Mouse (Mus musculus) hindbrain, postnatal 0 days (tissue): Measurements from ENCODE around the gene Exoc4. TPM values are rescaled to one million over a fixed set of nuclear protein-coding genes. Genes with fewer than 3 reads are reported as not detected.

Experiments used
- ATAC-seq: fragments of 200-750 bp; cut with Nextera tagmentation; 2 replicates; pipeline ENCODE4 v1.8.0; 2017; ENCODE audit warnings: mild to moderate bottlenecking, moderate TSS enrichment, moderate library complexity
- DNase-seq: peaks from one replicate; pipeline ENCODE4 v3.0.0-alpha.2; 2015; ENCODE audit warnings: low spot score
- H3K27ac ChIP-seq: fragments of 300-500 bp; sonication (generic); 2 replicates; pipeline ENCODE4 v1.5.1; 2014; ENCODE audit warnings: mild to moderate bottlenecking
- H3K27me3 ChIP-seq: fragments of 300-500 bp; sonication (generic); 2 replicates; pipeline ENCODE4 v1.6.1; 2014; ENCODE audit warnings: low read length, mixed read lengths; ENCODE audit not compliant: insufficient read depth
- H3K36me3 ChIP-seq: fragments of 300-500 bp; sonication (generic); 2 replicates; pipeline ENCODE4 v1.6.1; 2014; ENCODE audit warnings: low read length, mixed read lengths; ENCODE audit not compliant: insufficient read depth
- H3K4me1 ChIP-seq: fragments of 300-500 bp; sonication (generic); 2 replicates; pipeline ENCODE4 v1.6.1; 2014; ENCODE audit warnings: antibody characterized with exemption, low read length, mixed read lengths; ENCODE audit not compliant: insufficient read depth
- H3K4me2 ChIP-seq: fragments of 300-500 bp; sonication (generic); 2 replicates; pipeline ENCODE4 v1.6.1; 2014; ENCODE audit warnings: low read depth, mild to moderate bottlenecking, low read length, moderate library complexity, mixed read lengths
- H3K4me3 ChIP-seq: fragments of 300-500 bp; sonication (generic); 2 replicates; pipeline ENCODE4 v1.5.1; 2014; ENCODE audit warnings: low read length
- H3K9ac ChIP-seq: fragments of 300-500 bp; sonication (generic); replicated peaks from 2 replicates; pipeline ENCODE4 v1.6.1; 2014; ENCODE audit warnings: mild to moderate bottlenecking, low read length, moderate library complexity, mixed read lengths
- H3K9me3 ChIP-seq: fragments of 300-500 bp; sonication (generic); 2 replicates; pipeline ENCODE4 v1.6.1; 2016; ENCODE audit warnings: low read length, mixed read lengths
- CTCF ChIP-seq: IDR thresholded peaks from 2 replicates; pipeline ENCODE4 v1.5.1; 2016; ENCODE audit warnings: antibody characterized with exemption, control low read depth, low read depth
- WGBS: fragments of 180-500 bp; shearing (Covaris S2); extraction: QIAGEN DNeasy Blood & Tissue Kit; methylation state at CpG from one replicate; pipeline ENCODE4 v1.1.7; 2014; 5-methylcytosine and 5-hydroxymethylcytosine counted together
- polyA plus RNA-seq: library from polyadenylated mRNA; unstranded; fragments of >200 nt; fragmentation: Nextera tagmentation; extraction: Ambion mirVana; gene quantifications from 2 replicates; pipeline ENCODE4 v1.2.1, GENCODE M21; 2015
- total RNA-seq: library from RNA; depleted of rRNA; stranded (reverse); fragments of >200 nt; gene quantifications from 2 replicates; pipeline ENCODE4 v1.2.3, GENCODE M21; 2014

The Exoc4 gene
- total and polyA plus RNA-seq, 2 experiments from 2014 or later: 30.0 to 70.6 TPM

DNA sequence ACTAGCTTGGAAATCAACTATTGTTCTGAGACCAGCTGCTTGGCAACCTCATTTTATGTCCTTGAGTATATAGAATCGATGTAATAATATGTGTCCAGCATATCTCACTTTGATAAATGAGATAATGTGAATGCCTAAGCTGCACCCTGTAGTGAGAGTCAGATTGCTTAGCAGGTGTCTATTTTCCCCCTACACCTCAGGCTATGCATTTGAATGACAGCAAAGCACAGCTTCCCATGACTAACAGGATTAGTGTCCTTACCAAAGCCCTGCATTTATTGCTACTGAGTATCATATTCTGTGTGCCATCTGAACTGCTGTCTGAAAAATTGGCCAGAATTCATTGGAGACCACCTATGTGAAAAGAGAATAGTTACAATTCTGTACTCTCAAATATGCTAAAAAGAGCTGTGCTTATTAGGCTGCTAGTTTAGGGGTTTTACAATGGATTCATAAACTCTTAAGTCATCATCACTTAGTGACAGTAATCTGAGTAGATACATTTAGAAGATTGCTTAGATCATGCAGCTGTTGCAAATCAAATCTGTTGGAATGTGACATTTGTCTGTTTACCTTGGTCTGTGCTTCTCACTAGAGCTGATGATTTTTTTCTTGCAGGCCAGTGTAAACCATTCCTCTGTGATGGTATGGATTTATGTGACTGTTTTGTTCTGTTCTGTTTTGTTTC is 98.3 kb downstream of the Exoc4 start:
- Histone ChIP-seq H3K36me3 (no peaks in the 10 kb centered on the region), H3K4me3 (no peak overlapping the region), H3K9me3 (no peaks in the 10 kb centered on the region), H3K9ac (no peak overlapping the region), H3K27me3 (no peaks in the 10 kb centered on the region), H3K27ac (no peak overlapping the region), H3K4me2 (no peak overlapping the region), H3K4me1 (no peaks in the 10 kb centered on the region)
- WGBS: 11% methylated on average over 1 of the region's 1 CpGs
- DNase-seq (peak; percentile 16), ATAC-seq (no peak)
- no peak for TF ChIP-seq CTCF

DNA sequence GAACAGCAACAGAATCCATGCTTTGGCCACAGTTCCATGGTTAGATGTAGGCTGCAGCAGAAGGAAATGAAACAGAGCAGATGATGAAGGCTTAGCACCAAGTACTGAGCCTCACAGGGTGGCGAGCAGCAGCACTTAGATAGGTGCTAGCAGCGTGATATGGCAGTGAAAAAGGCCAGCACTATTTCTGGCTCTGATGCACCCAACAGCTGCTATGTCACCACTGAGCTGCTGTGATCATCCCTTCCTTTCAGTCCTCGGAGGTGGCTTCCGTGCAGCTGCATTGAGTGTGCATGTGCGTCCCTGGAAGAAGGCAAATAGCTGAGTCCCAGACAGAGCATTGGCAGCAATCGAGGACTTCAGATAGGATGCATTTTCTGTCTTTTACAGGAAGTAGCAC is 112.7 kb downstream of the Exoc4 start:
- H3K27ac ChIP-seq: no peak overlapping the region
- H3K4me2 ChIP-seq: no peak overlapping the region
- no peak for ATAC-seq
- 68% methylated on average over 6 of the region's 6 CpGs for WGBS
- no peaks in the 10 kb centered on the region for H3K36me3 ChIP-seq
- no peak for DNase-seq
- no peak overlapping the region for H3K4me3 ChIP-seq
- no peak overlapping the region for H3K9ac ChIP-seq
- H3K4me1 ChIP-seq: no peaks in the 10 kb centered on the region
- no peaks in the 10 kb centered on the region for H3K27me3 ChIP-seq
- H3K9me3 ChIP-seq: no peaks in the 10 kb centered on the region
- no peak for TF ChIP-seq CTCF

DNA sequence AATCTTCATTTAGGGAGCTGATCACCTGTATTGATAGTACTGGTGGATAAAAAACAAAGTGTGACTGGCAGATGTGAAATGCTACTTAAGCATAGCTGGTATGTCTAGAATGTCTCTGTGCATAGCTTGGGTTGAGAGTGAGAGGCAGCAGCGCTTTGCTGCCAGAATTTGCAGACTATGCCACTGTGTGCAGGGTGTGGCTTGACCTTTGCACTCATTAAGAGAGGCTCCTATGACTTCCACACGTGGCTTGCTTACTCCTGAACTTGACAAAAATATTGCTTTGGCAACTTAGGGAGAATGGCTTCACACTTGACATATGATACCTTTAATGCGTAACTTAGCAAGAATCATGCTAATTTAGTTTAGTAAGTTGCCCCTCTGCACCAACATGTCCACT is 131.6 kb downstream of the Exoc4 start:
- no peaks in the 10 kb centered on the region for H3K9me3 ChIP-seq
- TF ChIP-seq CTCF: no peak
- H3K4me2 ChIP-seq: no peak overlapping the region
- no peak for DNase-seq
- no peaks in the 10 kb centered on the region for H3K4me1 ChIP-seq
- H3K9ac ChIP-seq: no peak overlapping the region
- no peak overlapping the region for H3K4me3 ChIP-seq
- WGBS: 76% methylated on average over 3 of the region's 3 CpGs
- no peak overlapping the region for H3K27ac ChIP-seq
- H3K36me3 ChIP-seq: no peaks in the 10 kb centered on the region
- no peak for ATAC-seq
- H3K27me3 ChIP-seq: no peaks in the 10 kb centered on the region

DNA sequence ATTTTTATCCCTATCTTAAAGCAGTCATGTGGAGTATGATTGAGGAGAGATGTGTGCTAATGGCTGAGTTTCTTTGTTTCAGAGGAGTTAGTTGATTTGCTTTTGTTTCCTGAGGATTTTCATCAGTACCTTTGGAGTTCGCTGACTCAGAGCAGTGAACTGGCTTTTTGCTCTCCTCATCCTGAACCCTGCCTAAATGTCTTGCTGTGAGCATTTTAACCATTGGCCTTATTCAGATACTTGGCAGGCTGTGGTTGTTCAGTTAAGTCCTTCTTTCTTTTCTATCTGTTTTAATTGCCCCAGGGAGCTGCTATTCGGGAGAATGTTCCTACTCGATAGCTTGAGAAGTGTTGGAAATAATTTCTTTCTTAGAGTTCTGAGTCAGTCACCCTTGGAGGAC is 133.3 kb downstream of the Exoc4 start:
- no peak overlapping the region for H3K9ac ChIP-seq
- ATAC-seq: no peak
- no peaks in the 10 kb centered on the region for H3K36me3 ChIP-seq
- DNase-seq: no peak
- no peaks in the 10 kb centered on the region for H3K27me3 ChIP-seq
- no peak overlapping the region for H3K27ac ChIP-seq
- no peak overlapping the region for H3K4me3 ChIP-seq
- H3K4me2 ChIP-seq: no peak overlapping the region
- H3K9me3 ChIP-seq: no peaks in the 10 kb centered on the region
- no peaks in the 10 kb centered on the region for H3K4me1 ChIP-seq
- 30% methylated on average over 3 of the region's 3 CpGs for WGBS
- TF ChIP-seq CTCF: no peak

DNA sequence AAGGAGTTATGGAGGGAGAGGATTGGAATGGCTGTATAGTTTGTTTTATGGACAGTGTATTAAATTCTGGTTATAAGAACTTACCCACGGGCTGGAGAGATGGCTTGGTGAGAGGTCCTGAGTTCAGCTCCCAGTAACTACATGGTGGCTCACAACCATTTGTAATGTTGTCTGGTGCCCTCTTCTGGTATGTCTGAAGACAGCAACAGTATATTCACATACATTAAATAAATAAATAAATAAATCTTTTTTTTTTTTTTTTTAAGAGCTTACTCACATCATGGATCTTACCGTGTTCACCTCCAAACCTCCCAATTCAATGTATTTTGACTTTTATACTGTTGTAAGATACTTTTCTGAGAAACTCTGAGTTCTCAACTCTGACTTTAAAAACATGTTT is 143.1 kb downstream of the Exoc4 start:
- Histone ChIP-seq H3K27me3 (no peaks in the 10 kb centered on the region), H3K9ac (no peak overlapping the region), H3K4me3 (no peak overlapping the region), H3K36me3 (no peaks in the 10 kb centered on the region), H3K4me2 (no peak overlapping the region), H3K9me3 (no peaks in the 10 kb centered on the region), H3K27ac (no peak overlapping the region), H3K4me1 (no peaks in the 10 kb centered on the region)
- peak; percentile 16; the same call in 1 of the 2 replicates for TF ChIP-seq CTCF
- ATAC-seq (no peak), DNase-seq (no peak)
- WGBS: 79% methylated on average over 2 of the region's 2 CpGs

DNA sequence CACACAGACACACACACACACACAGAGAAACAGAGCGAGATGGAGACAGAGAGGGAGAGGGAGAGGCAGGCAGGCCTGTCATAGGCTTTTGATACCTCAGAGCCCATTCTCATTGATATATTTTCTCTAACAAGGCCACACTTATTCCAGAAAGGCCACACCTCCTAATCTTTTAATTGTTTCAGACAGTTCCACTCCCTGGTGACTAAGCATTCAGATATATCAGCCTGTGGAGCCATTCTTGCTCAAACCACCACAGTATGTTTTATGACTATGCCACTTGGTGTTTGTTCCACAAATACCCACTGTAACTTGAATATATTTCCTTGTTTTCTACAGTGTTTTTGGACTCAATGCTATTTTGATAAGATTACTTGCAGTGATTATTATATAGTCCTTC is 150.6 kb downstream of the Exoc4 start:
- no peaks in the 10 kb centered on the region for H3K27me3 ChIP-seq
- TF ChIP-seq CTCF: no peak
- WGBS: 60% methylated on average over 1 of the region's 1 CpGs
- DNase-seq (no peak), ATAC-seq (no peak)
- no peak overlapping the region for H3K9ac ChIP-seq
- H3K9me3 ChIP-seq: no peaks in the 10 kb centered on the region
- no peak overlapping the region for H3K27ac ChIP-seq
- H3K36me3 ChIP-seq: no peaks in the 10 kb centered on the region
- no peaks in the 10 kb centered on the region for H3K4me1 ChIP-seq
- no peak overlapping the region for H3K4me3 ChIP-seq
- H3K4me2 ChIP-seq: no peak overlapping the region

DNA sequence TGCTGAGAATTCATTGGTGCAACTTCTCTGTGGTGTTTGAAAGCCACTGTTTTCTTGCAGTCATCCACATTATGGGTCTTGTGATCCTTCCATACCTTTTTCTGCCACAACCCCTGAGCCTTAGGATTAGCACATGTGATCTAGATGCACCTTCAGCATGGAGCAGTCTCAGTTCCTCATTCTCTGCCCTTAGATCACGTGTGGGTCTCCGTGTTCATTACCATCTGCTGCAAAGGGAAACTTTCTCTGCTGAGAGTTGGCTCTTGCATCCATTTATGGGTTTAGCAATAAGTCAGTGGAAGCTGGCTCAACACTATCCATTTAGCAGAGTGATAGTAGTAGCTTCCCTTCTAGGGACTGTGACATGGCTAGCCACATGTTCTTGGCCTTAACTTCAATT is 152.3 kb downstream of the Exoc4 start:
- no peaks in the 10 kb centered on the region for H3K36me3 ChIP-seq
- H3K9ac ChIP-seq: no peak overlapping the region
- ATAC-seq: no peak
- no peak for DNase-seq
- H3K4me2 ChIP-seq: no peak overlapping the region
- no peaks in the 10 kb centered on the region for H3K9me3 ChIP-seq
- TF ChIP-seq CTCF: no peak
- H3K27ac ChIP-seq: no peak overlapping the region
- H3K4me3 ChIP-seq: no peak overlapping the region
- no peaks in the 10 kb centered on the region for H3K4me1 ChIP-seq
- WGBS: 94% methylated on average over 2 of the region's 2 CpGs
- H3K27me3 ChIP-seq: no peaks in the 10 kb centered on the region
